Mouse (Mus musculus): ENCODE results near the gene Gm10642.

Gene Gm10642

DNA sequence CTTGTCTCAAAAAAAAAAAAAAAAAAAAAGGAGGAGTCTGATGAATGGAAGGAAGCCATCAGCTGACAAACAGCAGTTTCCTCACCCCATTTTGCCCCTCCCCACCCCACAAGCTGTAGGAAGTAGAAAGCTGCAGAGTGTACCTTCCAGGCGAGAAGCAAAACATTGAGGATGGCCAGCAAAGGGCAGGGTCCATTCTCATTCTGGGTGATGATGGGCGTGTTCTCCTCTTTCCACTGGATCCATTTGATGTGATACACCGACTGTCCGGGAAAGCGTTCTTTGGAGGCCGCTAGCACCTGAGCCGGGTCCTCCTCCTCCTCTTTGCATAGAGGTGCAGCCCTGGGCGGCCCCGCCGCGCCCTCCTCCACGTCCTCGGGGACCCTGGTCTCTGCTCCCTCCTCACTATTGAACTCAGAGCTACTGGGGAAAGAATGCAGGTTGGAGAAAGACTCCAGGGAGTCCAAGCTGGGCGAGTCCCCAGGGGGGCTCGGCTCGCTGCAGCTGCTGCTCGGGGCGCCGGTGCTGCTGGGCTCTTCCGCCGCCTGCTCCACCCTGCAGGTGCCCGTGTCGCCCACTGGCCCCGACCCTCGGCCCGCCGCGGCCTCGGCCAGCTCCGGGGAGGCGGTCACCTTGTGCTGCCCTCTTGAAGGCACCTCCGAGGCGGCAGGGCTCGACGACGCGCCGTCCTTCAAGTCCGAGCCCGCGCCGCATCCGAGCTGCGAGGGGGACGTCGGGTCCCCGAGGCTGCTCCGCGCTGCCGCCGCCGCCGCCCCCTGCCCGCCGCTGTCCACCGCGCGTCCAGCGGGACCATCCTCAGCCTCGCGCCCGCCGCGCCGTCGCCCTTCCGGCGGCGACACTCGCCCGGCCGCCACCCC is at the start of gene Gm10642:
Gm10642 (plus strand) TSS at position 122 of the 878 bp plus-strand sequence.
- DNase-seq (ENCODE audit: low read depth) = peak; percentile 89

DNA sequence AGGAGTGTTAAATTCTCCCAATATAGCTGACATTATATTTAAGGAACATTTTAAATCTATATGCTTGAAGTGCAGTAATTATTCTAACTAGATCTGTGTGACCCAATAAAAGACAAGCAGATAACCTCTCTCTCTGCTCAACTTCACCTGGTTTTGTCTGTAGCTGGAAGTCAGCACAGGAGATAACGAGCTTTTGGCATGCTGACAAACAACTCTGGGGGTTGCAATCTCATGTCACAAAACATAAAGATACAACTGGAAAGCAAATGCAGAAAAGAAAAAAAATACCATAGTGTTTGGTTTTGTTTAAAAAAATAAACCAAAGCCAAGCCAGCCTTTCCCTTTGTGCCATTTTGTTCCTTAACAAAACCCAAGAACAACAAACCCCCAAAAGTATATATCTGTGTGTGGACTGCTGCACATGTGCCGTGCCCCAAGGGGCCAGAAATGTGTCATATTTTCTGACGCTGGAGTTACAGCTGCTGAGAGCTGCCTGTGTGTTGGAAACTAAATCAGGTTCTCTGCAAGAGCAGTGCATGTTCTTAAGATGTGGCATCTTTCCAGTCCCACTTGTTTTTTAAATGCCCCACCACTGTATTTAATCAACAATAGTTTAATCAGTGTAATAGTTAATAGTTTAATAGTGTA is 44.9 kb upstream of the Gm10642 start:
- DNase-seq (ENCODE audit: low read depth) = no peak

DNA sequence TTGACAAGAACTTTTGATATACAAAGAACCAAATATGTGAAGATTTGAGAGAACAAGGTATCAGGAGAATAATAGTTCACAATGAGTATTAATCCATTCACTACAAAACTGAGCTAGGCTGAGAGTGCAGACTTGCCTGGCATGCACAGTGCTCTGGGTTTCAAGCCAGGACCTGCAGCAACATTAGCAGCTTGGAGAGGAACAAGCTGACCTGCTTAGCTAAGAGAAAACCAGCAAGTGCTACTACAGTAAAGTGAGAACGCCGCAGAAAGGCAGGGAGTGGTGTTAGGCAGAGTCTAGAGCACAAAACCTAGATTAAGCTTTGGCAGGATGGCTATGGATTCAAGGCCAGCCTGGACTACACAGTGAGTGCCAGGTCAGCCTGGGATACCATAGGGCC is 26.3 kb upstream of the Gm10642 start:
- no peak for DNase-seq (ENCODE audit: low read depth)

DNA sequence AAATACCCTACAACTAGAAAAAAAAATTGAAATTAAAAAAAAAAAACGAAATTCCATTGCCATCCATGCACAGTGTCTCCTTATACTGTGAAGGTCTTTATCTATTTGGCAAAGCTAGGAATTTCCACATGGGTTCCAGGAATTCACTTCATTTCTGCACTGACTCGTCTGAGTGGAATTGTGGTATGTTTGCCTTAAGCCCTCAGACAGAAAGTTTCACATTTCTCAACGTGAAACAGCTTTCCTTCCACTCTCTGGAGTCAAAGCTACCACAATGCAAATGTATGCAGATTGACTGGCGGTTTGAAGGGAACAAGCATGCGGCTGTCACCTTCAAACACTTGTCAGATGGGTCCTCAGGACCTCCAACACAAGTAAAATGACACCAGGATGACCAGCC is 24.4 kb upstream of the Gm10642 start:
- DNase-seq (ENCODE audit: low read depth) = no peak

DNA sequence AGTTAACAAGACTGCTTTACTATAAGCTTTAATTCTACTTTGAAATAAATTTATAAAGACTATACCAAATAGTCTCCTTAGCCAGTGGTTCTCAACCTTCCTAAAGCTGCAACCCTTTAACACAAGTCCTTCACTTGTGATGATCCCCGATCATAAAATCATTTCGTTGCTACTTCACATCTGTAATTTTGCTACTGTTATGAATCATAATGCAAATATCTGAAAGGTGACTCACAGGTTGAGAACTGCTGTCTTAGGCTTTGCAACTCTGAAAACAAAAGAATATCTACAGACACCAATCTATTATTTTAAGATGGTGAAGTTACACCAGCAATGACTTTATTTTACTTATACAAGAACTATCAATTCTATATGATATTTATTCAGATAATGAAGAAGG is 19.3 kb upstream of the Gm10642 start:
- DNase-seq (ENCODE audit: low read depth) = no peak

DNA sequence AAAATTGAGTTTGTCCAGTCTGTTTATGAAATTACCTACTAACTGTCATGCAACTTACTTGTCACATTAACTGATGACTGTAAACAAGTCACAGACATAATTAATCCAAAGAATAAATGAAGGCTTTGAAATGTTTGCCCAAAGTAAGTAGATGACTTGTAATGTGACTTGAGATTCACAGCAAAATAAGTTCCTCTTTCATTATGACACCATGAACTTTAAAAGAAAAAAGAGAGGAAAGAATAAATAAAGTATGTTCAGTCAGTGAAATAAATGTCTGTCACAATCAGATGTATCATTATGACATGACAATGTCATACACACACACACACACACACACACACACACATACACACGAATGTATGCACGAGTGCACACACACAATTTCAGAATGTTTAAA is 5.8 kb upstream of the Gm10642 start:
- DNase-seq (ENCODE audit: low read depth) = no peak

DNA sequence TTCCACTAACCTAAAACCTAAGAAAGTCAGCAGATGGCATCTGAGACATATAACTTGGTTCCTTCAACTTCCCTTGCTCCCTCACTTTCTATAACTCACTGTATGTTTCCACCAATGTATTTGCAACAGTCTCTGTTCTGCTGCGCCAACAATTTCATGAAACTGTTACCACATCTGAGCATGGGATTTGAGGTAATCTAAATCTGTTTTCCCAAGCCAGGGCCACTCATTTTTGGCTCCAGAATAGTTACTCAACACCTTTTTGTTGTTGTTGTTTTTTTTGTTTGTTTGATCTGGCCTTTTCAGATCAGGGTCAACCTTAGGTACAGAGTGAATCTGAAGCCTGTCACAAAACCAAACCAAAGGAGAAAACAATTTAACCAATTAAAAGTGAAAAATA is 5.1 kb upstream of the Gm10642 start:
- DNase-seq (ENCODE audit: low read depth) = no peak

DNA sequence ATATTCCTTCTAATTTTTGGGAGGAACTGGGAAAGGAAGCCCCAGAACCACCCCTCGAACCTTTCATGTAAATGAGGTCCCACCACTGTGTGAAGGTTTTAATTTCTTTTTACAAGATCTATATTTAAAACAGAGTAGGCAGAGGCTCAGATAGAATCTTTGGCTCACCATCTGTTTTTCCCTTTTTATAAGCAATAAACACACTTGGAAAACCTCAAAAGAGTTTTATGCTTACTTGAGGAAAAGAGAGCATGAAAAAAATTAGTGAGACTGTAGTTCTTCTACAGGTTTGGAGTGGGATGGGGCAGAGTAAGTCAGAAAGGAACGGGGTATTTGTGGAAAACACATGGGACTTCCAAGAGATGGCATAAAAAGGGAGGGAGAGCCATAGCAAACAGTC is 3.8 kb upstream of the Gm10642 start:
- no peak for DNase-seq (ENCODE audit: low read depth)

DNA sequence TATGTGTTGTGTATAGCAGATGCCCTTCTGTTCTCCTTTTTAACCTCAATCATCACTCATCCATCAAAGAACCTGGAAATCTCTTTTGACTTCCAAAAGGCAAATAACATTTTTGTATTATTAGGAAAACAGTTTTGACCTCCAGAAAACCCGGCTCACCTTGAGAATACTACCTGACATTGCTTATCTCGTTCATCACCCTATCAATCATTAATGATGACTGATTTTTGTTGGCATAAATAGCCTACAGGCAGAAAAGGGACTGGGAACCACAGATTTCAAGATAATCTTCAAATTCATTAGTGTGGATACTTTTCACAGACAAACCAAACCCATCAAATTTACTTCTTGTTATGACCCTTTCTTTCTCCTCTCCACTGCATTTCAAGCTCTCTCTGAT is 2.2 kb upstream of the Gm10642 start:
- no peak for DNase-seq (ENCODE audit: low read depth)

DNA sequence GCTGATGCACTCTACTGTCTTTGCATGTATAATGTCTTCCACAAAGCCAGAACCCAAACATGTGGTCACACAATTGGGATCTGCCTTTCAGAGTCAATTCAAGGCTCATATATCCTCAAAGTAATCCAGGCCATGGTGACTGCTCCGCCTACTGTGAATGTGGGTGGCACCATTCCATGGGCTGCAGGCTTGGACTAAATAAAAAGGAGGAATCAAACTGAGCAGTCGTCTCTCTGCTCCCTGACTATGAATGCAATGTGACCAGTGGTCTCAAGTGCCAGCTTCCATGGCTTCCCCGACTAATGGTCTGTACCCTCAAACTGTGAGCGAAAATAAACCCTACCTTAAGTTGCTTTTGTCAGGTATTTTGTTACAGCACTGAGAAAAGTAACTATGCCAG is 1.6 kb upstream of the Gm10642 start:
- DNase-seq (ENCODE audit: low read depth) = no peak

DNA sequence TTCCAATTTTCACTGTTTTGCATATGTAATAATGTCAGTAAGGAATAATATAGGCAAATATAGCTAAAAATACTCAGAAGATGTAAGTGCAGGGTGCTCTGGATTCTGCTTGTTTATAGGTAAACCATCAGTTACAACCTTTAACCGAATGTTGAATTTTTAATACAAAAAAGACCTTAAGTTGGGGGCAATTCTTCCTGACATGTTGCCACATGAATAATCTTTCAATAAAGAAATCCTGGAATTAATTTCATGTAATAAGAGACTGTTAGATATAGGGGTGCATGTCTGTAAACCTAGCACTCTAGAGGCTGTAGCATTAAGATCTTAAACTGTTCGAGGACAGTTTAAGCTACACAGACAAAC is 304 bp upstream of the Gm10642 start:
- DNase-seq (ENCODE audit: low read depth) = no peak

DNA sequence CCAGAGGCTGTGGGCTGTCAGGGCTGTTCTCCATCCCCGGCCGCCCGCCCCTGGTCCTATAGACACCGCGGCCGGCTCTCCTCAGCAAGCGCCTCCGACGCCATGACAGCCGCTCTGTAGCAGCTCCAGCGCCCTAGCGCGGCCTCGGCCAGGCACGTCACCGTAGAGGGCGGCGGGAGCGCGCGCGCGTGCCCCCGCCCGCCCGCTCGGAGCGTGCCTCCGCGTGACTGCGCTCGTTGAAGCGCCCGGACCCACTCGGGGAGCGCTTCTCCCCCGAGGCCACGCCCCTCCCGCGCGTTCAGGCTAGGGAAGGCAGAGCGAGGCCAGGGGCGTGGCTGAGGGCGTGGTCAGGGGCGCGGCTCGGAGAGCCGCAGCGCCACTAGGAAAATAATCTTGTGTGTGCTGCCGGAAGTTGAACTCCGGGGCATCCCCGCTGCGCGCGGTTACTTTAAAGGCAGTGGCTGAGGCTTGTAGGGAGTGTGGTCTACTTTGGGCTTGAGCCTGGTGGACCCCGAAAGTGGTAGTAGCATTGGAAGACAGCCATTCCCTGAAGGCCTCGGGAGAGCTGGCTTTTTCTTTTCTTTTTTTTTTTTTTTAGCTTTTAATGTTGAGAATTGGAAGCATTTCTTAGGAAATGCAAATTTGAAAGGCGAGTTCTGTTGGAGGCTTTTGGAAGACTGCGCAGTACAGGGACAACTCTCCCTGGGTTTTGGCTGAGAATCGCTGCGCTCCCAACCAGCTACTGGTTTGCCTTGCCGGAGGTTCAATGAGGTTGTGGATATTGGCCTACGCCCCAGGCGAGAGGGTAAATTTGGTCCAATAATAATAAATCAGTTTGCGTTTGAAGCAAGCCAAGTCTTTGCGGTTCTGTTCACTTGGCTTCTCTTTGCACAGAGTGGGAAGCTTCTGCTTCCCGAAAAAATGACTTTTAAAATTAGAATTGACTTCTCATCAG is 1.2 kb downstream of the Gm10642 start, which contains the start of gene Mindy2:
Mindy2 (minus strand) TSS at position 162 of the 955 bp plus-strand sequence.
- DNase-seq (ENCODE audit: low read depth) = peak; percentile 100

DNA sequence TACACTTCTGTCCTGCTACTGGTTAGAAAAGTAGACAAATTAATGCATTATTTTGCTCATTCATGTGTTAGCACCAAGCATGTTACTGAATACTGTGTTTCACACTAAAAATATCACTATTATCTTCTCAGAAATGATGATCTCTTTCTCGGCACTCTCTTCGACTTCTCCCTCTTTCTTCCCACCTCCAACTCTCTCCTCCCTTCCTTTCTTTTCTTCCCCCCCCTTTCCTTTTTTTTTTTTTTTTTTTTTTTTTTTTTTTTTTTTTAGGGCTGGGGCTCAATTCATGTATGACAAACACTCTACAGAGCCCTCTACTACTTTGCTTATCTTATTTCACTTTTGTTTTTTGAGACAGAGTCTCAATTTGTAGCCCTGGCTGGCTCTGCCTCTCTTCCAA is 2.2 kb downstream of the Gm10642 start:
- DNase-seq (ENCODE audit: low read depth) = no peak

DNA sequence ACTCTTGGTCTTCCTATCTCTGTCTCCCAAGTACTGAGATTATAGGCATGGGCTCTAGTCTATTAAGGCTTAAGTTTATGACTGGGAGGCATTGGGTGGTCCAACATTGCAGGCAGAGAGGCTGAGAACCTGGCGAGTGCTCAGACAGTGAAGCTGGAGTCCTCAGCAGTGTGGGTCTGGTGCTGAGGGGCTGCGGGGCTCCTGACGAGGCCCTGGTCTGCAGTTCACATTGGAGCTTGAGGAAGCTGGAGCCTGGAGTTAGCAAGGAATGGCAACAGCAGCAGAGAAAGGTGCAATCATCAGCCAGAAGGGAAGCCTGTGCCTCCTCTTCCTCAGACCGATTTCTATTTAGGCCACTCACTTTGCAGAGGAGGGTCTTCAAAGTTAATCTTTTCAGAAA is 8.8 kb downstream of the Gm10642 start:
- no peak for DNase-seq (ENCODE audit: low read depth)

DNA sequence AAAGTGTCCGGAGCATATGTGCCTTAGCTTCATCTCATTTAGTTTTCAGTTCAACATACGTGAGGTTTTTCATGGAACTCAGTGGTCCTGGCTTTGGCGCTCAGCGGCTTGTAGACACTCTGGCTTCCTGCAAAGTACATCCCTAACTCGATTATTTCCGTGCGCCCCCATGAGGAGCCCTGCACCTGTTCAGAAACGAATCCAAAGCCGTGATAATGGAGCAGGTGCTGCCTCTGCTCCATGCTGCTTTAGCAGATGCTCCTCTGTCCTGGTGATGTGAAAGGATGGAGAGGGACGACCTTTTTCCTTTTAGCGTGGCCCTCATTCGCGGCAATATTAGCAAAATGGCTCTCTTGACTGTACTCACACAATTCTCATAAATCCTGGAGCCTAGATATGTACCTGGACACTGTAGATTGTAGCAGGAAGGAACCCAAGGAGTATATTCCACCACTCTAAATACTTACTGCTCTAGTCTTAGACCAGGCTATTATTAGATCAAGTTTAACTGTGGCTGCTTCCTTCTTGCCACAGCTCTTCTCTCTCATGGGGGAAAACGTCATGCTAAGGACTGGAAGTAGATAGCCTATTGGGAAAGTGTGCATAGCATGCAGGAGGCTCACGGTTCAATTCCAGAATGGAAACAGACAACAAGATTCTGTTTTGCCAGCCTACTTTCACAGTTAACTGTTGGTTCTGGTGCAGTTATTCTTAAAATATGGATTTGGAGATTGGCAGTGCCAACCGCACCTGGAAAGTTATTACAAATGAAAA is 9.5 kb downstream of the Gm10642 start:
- no peak for DNase-seq (ENCODE audit: low read depth)

DNA sequence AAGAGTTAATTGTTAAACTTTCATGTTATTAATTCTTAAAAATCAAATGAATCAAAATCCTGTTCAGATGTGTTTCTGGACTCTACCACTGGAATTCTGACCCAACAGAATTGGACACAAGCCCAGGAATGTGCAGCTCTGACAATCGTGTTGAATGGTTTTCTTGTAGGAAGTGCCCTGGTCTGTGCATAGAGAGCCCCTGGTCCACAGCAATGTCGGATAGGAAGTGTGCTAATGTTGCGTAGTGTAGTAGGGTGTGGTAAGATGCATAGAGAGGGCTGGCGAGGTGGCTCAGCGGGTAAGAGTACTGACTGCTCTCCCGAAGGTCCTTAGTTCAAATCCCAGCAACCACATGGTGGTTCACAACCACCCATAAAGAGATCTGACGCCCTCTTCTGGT is 10.8 kb downstream of the Gm10642 start:
- no peak for DNase-seq (ENCODE audit: low read depth)

DNA sequence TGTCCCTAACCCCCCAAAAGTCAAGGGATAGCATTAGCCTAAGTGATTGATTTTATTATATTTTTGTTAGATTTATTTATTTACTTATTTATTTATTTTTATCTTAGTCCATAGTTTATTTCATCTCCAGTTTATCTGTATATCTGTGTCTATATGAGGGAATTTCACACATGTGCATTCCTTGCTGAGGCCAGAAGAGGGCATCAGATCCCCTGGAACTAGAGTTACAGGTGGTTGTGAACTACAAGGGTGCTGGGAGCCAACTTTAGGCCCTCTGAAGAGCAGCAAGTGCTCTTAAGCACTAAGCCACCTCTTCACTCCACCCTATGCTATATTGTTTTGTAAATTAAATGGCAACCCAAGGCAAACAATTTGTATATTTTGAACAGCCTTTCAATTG is 12.0 kb downstream of the Gm10642 start:
- DNase-seq (ENCODE audit: low read depth) = peak; percentile 43

DNA sequence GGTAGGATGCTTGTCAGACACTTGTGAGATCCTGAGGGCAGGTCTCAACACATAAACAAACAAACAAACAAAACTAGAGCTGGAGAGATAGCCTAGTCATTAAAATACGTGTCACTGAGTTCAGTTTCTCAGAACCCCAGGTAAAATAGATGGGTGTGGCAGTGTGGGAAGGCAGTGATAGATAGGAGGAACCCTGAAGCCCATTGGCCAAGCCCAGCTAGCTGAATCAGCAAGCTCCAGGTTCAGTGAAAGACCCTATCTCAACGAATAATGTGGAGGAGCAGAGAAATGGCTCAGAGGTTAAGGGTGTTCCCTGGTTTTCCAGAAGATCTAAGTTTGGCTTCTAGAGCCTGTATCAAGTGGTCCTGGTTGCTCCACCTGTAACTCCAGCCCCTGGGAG is 13.1 kb downstream of the Gm10642 start:
- no peak for DNase-seq (ENCODE audit: low read depth)

DNA sequence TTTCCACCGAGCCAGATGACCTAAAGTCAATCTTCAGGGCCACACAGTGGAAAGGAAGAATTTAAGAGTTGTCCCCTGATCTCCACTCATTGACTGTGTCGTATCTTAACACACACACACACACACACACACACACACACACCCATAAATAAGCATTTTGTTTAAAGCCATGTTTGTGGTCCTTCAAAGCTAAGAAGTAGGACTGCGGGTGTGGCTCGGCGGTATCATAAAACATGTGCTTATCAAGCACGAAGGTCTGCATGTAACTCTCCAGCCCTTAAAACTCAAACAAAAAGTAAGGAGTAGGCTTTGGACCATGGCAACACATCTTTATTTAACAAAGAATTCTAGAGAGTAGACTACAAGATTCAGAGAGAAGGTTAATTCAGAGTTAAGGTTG is 14.3 kb downstream of the Gm10642 start:
- DNase-seq (ENCODE audit: low read depth) = no peak

DNA sequence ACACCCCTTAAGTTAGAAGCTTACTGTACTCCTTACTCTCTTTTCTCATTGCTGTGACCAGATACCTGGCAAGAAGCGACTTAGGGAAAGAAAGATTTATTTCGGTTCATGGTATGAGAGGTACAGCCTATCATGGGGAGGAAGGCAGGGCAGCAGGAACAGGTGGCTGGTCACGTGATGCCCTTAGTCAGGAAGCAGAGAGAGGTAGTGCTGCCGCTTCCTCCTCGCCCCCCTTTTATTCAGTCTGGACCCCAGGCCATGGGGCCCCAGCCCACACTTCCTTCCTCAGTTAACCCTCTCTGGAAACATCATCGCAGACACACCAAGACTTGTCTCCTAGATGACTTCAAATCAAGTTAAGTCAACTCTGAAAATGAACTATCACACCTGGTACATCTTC is 15.2 kb downstream of the Gm10642 start:
- DNase-seq (ENCODE audit: low read depth) = peak; percentile 80

DNA sequence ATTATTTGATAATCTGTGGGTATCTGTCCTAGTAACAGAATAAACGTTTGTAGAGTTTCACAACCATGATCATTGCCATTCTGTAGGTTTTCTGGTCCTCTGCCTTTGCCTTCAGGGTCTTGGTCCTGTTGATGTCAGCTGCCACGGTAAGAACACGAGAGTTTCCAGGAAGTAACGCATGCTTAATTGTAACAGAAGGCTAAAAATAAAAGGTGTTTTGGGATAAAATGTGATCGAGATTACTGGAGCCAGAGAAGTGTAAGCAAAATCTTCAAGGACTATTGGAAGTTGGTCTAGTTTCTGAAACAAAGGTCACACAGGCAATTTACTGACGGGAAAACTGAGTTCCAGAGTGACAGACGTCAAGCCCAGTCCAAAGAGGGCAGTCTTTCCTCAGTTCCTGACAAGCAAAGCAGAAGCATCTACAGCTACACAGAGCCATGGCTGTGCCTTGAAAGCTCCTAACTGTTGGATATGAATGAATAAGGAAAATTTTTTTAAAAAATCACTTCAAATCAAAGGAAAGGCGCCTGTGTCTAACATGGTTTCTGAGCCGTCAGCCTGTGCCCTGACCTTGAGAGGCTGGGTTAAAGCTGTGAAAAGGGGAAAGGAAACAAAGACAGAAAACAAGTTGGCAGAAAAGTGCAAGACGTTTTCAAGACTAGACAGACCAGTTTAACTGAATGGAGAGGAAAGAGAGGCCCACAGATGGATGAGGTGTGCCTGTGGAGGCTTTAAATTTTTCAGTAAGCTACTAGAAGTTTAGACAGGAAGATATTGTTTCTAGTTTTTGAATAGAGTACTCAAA is 15.9 kb downstream of the Gm10642 start:
- DNase-seq (ENCODE audit: low read depth) = peak; percentile 60
